Mouse (Mus musculus): Measurements from ENCODE around the gene Cdc25b. TPM values are rescaled to one million over a fixed set of nuclear protein-coding genes. Genes with fewer than 3 reads are reported as not detected.

Cdc25b gene
- total and polyA plus RNA-seq, 2 experiments from 2014 or later, result 18.2 to 22.2 TPM

DNA sequence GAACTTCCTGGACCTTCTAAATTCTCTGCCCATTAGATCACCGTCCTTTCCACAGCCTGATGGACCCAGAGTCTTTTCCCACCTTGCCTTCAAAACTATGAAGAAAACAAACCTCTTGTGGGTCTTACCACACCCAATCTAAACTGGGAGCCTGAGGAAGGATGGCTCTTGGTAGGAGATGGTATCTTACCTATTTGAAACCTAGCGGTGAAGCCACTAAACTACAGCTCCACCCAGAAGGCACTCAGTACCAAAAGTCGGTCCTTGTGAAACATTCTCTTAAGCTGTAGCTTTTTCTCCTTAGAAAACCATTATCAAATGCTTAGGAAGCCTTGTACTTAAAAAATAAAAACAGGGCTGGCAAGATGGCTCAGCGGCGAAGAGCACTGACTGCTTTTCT is 1.6 kb downstream of the Cdc25b start:
- no peaks in the 10 kb centered on the region for H3K9me3 ChIP-seq (ENCODE audit: low read length)
- no peak overlapping the region for H3K9ac ChIP-seq (replicated peaks; ENCODE audit: low read length)
- no peak overlapping the region for H3K4me3 ChIP-seq (ENCODE audit: low read length)
- peak overlapping the region; percentile 69; the same call in 1 of the 2 replicates for H3K4me2 ChIP-seq (ENCODE audit: low read depth, low read length)
- no peak for ATAC-seq
- WGBS, result 93% methylated on average over 5 of the region's 5 CpGs
- peaks cover 17% of the 10 kb centered on the region for H3K4me1 ChIP-seq (ENCODE audit: insufficient read depth, low read length)
- no peak overlapping the region for H3K27ac ChIP-seq
- 0 out of 2 replicates have a peak, but pooled peaks cover 4% of the 10 kb centered on the region for H3K36me3 ChIP-seq (ENCODE audit: insufficient read depth, low read length)
- no peak for TF ChIP-seq CTCF (IDR thresholded peaks at IDR 0.05; ENCODE audit: low read depth)
- no peak for DNase-seq (ENCODE audit: low spot score)
- no peaks in the 10 kb centered on the region for H3K27me3 ChIP-seq (ENCODE audit: insufficient read depth, low read length)

DNA sequence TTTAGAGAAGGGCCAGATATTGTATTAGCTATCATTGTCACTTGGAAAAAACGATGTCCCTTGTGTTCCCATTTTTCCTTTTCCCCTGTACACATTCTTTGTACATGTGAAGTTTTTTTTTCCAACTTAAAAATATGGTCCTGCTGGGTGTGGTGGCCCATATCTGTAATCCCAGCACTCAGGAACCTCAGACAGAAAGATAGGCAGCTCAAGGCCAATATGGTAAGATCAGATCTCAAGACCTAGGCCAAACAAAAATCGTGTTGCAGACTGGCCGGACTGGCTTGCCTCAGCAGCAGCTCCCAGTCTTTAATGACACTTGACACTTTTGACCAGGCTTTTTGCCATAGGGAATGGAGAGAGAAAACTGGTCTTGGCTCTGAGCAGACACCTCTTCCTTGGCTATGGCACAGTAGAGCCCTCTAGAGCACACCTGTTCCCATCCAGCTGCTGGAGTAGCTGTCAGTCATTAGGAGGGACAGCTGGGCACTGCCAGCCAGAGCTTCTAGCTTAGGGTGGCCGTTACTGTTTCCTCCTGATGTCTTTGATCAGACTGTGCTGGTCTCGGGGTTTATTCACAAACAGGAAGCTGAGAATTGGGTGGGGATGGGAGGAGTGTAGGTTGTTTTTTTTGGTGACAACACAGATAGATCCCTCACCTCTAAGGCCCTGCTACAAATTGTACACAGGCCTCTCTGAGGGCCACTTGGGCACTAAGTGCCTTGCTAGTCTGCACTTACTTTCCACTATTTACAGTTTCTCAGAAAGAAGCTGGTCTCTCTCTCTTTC is 3.0 kb downstream of the Cdc25b start:
- no peak overlapping the region for H3K4me2 ChIP-seq (ENCODE audit: low read depth, low read length)
- no peak for ATAC-seq

DNA sequence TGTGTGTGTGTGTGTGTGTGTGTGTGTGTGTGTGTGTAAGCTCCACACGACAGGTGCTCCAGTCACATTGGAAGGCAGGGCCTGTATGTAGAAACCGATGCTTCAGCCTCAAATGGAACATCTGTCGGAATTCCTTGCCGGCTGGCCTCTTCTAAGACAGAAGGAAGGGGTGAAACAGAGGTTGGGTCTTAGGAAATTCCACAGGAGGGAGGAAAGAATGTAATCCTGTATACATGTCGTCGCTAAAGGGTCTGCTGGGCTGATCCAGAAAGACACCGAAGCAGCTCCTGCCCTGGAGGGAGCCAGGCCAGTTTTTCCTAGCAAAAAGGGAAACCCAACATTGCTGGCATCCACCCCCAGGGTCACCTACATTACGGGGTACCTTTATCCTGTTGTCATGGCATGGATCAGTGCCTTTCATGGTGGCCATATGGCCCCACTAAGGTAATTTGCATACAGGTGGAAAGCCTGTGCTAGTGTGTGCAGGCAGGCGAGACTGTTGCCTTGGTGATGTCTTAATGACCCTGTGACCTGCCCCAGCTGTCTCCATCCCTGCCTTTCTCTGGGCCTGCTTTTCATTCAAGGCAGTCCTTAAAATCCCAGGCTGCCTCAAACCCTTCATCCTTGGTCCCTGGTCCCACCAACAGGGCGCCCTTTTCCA is 3.7 kb downstream of the Cdc25b start:
- TF ChIP-seq CTCF (IDR thresholded peaks at IDR 0.05; ENCODE audit: low read depth), result no peak
- Histone ChIP-seq H3K27me3 (ENCODE audit: insufficient read depth, low read length) (no peaks in the 10 kb centered on the region), H3K27ac (peak overlapping the region; percentile 49; the same call in 1 of the 2 replicates), H3K4me1 (ENCODE audit: insufficient read depth, low read length) (peaks cover 17% of the 10 kb centered on the region), H3K4me3 (ENCODE audit: low read length) (no peak overlapping the region), H3K9ac (replicated peaks; ENCODE audit: low read length) (no peak overlapping the region), H3K9me3 (ENCODE audit: low read length) (no peaks in the 10 kb centered on the region), H3K4me2 (ENCODE audit: low read depth, low read length) (no peak overlapping the region), H3K36me3 (ENCODE audit: insufficient read depth, low read length) (0 out of 2 replicates have a peak, but pooled peaks cover 16% of the 10 kb centered on the region)
- 21% methylated on average over 10 of the region's 10 CpGs for WGBS
- DNase-seq (ENCODE audit: low spot score) (peak; percentile 58), ATAC-seq (peak; percentile 45)

More for the DNA sequence above, 3.0 kb downstream of the Cdc25b start:
- DNase-seq (ENCODE audit: low spot score), result no peak
- Histone ChIP-seq H3K27ac (peak overlapping the region; percentile 49; the same call in 1 of the 2 replicates), H3K4me3 (ENCODE audit: low read length) (no peak overlapping the region), H3K9me3 (ENCODE audit: low read length) (no peaks in the 10 kb centered on the region), H3K9ac (replicated peaks; ENCODE audit: low read length) (no peak overlapping the region), H3K4me1 (ENCODE audit: insufficient read depth, low read length) (peaks cover 17% of the 10 kb centered on the region), H3K36me3 (ENCODE audit: insufficient read depth, low read length) (0 out of 2 replicates have a peak, but pooled peaks cover 14% of the 10 kb centered on the region), H3K27me3 (ENCODE audit: insufficient read depth, low read length) (no peaks in the 10 kb centered on the region)
- 40% methylated on average over 5 of the region's 5 CpGs for WGBS
- TF ChIP-seq CTCF (IDR thresholded peaks at IDR 0.05; ENCODE audit: low read depth), result no peak

DNA sequence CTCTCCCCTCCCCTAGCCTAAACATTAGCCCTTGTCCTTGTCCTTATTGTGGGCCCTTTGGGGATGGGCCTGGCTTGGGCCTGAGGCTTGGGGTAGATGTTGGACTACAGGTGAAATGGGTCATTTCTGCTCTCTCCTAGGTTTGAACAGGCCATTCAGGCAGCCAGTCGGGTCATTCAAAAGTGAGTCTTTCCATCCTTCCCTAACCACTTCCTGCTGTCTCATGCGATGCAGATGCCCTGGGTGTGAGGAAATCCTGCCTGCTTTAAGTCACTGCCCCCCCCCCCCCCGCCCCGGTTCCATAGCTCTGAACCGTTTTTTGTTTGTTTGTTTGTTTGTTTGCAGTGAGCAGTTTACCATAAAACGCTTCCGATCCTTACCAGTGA is 4.2 kb downstream of the Cdc25b start:
- H3K27me3 ChIP-seq (ENCODE audit: insufficient read depth, low read length), result no peaks in the 10 kb centered on the region
- 65% methylated on average over 7 of the region's 7 CpGs for WGBS
- no peak overlapping the region for H3K4me2 ChIP-seq (ENCODE audit: low read depth, low read length)
- peaks cover 17% of the 10 kb centered on the region for H3K4me1 ChIP-seq (ENCODE audit: insufficient read depth, low read length)
- no peak for DNase-seq (ENCODE audit: low spot score)
- H3K9me3 ChIP-seq (ENCODE audit: low read length), result no peaks in the 10 kb centered on the region
- ATAC-seq, result no peak
- H3K36me3 ChIP-seq (ENCODE audit: insufficient read depth, low read length), result 0 out of 2 replicates have a peak, but pooled peaks cover 16% of the 10 kb centered on the region
- H3K4me3 ChIP-seq (ENCODE audit: low read length), result no peak overlapping the region
- no peak for TF ChIP-seq CTCF (IDR thresholded peaks at IDR 0.05; ENCODE audit: low read depth)
- 0 out of 2 replicates have a peak overlapping the region, but pooled peaks have one; percentile 49 for H3K27ac ChIP-seq
- H3K9ac ChIP-seq (replicated peaks; ENCODE audit: low read length), result no peak overlapping the region

DNA sequence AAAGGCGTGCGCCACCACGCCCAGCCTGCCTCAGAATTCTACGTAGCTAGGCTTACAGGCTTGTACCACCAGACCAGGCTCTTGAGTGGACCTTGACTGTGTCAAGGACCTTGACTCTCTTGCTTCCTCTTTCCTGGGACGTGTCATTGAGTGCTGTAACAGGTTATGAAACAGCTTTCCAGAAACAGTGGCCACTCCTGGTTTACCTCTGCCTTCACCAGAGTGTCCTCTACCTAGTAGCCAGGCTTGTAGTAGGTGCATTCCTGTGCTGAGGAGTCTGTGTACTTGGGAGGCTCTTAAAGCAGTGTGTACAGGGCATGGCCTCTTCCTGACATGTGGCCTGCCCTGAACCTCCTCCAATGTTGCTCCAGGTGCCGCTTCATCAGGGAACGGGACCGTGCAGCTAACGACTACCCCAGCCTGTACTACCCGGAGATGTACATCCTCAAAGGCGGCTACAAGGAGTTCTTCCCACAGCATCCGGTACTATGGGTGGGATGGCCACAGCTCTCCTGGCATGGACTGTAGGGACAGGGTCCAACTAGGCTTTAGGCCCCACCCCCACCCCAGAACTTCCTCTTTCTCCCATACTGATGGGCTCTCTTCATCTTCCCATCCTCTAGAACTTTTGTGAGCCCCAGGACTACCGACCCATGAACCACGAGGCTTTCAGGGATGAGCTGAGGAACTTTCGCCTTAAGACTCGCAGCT is 10.0 kb downstream of the Cdc25b start:
- WGBS, result 95% methylated on average over 16 of the region's 16 CpGs

DNA sequence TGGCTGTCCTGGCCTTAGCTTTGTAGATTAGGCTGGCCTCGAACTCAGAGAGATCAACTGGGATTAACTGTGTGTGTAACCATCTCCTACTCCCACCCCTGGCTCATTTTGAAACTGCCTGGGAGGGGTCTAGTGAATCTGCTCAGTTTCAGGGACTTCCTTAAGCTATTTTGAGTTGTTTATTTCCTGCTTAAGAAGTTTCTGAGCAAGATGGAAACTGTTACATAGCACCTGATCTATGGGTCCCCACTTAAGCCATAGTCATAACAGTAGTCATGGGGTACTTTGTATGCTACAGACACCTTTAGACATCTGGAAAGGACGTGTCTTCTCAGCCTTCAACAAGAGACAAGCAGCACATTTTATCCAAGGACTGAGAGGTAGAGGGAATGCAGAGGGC is 14.0 kb downstream of the Cdc25b start:
- 84% methylated on average over 2 of the region's 2 CpGs for WGBS
- DNase-seq (ENCODE audit: low spot score) (no peak), ATAC-seq (no peak)
- H3K36me3 ChIP-seq (ENCODE audit: insufficient read depth, low read length), result 0 out of 2 replicates have a peak, but pooled peaks cover 3% of the 10 kb centered on the region
- no peak overlapping the region for H3K27ac ChIP-seq
- H3K27me3 ChIP-seq (ENCODE audit: insufficient read depth, low read length), result no peaks in the 10 kb centered on the region
- H3K9ac ChIP-seq (replicated peaks; ENCODE audit: low read length), result no peak overlapping the region
- TF ChIP-seq CTCF (IDR thresholded peaks at IDR 0.05; ENCODE audit: low read depth), result no peak
- H3K4me3 ChIP-seq (ENCODE audit: low read length), result no peak overlapping the region
- no peaks in the 10 kb centered on the region; the same call in 1 of the 2 replicates for H3K4me1 ChIP-seq (ENCODE audit: insufficient read depth, low read length)
- no peaks in the 10 kb centered on the region for H3K9me3 ChIP-seq (ENCODE audit: low read length)
- H3K4me2 ChIP-seq (ENCODE audit: low read depth, low read length), result no peak overlapping the region

More for the DNA sequence above, 10.0 kb downstream of the Cdc25b start:
- Histone ChIP-seq H3K27me3 (ENCODE audit: insufficient read depth, low read length) (no peaks in the 10 kb centered on the region), H3K4me1 (ENCODE audit: insufficient read depth, low read length) (no peaks in the 10 kb centered on the region), H3K4me2 (ENCODE audit: low read depth, low read length) (no peak overlapping the region), H3K9ac (replicated peaks; ENCODE audit: low read length) (no peak overlapping the region), H3K4me3 (ENCODE audit: low read length) (no peak overlapping the region), H3K27ac (no peak overlapping the region), H3K36me3 (ENCODE audit: insufficient read depth, low read length) (0 out of 2 replicates have a peak, but pooled peaks cover 19% of the 10 kb centered on the region), H3K9me3 (ENCODE audit: low read length) (no peaks in the 10 kb centered on the region)
- no peak for DNase-seq (ENCODE audit: low spot score)
- ATAC-seq, result no peak
- no peak for TF ChIP-seq CTCF (IDR thresholded peaks at IDR 0.05; ENCODE audit: low read depth)
